Mouse (Mus musculus): ENCODE results near the gene Ptprm.

GRCm38 (mm10) chr17:66996882-66997281 is 357.4 kb downstream of the Ptprm start:
- no peak for TF ChIP-seq GATA1 (IDR thresholded peaks at IDR 0.05; ENCODE audit: low read length)
- no peak for TF ChIP-seq TAL1 (IDR thresholded peaks at IDR 0.05; ENCODE audit: low read length)
